Mouse (Mus musculus): ENCODE measurements at regions not wholly inside any gene's neighbourhood (a gene's known extent, or its start where the extent isn't known, plus 50 kb on each side); places are given as distances from the start of the nearest gene placed in this dataset.

DNA sequence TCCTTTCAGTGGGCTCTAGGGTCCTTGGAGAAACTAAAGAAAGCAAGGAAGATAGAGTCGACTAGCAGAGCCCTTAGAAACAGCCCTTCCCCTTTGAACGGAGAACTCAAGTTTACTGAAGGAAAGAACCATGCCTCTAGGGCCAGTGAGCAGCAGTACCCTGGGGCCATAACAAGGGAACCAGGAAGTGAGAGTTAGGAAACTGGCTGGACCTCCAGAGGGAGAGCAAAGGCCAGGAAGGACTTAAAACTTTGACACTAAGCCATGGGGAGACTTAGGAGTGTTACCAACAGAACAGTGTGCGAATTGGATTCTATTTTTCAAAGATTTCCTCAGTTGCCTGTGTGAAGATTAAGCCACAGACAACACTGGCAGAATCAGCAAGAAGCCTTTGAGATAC, 82.6 kb upstream of the Fn1 start:
- no peak for DNase-seq

DNA sequence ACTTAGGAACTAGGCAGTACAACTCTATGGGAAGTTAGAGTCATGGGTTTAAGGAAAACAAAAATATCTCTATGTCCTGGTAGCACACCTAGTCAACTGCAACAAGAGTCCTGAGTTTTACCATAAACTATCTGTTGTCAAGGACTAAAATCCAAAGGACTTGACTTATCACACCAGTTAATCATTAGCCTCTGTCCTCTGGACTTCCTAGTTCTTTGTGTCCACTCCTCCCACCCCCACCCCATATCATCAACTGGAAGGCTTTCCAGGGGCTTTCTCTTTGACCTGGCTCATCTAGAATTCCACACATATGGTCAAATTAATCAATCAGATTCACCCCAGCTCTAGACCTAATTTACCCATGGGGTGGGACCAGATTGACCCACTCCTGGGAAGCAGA, 78.6 kb upstream of the Fn1 start:
- no peak for DNase-seq

- DNase-seq = no peak
Observed at GRCm38 (mm10) chr1:71731011-71731410, 78.0 kb upstream of the Fn1 start.

DNA sequence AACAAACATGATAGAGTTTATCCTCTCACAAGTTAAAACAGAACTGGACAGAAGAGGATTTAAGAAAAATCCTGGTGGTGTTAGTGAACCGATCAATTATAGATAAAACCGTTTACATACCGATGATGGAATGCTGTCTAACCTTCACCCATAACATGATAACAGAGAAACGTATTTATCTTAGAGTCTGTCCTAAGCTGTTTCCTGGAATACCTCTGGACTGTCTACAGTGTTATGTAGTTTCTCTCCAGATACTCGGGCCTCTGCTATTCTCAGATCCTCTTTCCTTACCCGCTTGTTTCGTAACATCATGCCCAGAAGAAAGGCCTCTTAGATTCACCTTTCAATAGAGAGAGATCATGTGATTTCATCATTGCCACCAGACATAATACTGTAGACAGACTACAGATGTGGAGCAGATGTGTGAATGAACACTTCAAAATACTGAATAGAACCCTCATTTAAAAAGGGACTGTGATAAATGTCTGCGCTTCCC, 75.9 kb upstream of the Fn1 start:
- DNase-seq = no peak

DNA sequence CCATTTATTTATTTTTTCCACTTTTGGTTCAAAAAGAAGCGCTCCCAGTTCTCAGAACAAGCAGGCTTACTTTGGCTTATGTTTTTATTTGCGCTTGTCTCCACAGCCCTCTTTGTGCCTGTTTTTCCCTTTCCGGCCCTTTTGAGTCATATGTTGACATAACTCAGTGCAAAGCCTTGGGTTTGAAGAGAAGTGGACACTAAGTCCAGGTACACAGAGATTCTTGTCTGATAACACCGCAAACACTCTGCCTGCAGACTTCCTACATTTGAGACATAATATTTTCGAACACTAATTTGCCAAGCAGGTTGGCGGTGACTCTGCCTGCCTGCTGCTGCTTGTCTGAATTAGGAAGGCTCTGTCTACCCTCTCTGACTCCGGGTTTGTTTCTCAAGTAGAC, 70.8 kb upstream of the Fn1 start:
- no peak for DNase-seq

DNA sequence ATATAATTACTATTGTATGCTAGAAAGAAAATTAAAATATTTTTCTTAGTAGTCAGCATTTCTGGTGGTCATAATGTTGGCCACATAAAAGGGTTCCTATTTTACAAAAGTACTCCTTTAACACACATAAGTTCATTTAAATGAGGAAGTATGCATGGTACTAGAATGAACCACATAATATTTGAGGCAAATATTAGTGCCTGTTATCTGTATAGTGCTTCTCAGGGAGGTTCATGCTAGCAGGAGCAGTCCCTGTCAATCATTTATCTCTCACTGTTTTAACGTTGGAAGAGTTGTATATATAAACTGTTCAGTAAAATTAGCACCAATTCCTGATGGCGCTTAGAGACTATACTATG, 70.0 kb upstream of the Fn1 start:
- no peak for DNase-seq

GRCm38 (mm10) chr1:71722211-71723038, 69.4 kb upstream of the Fn1 start:
- no peak for DNase-seq

All from cerebellum, adult 9-11 months (tissue).